Mouse (Mus musculus) urinary bladder, postnatal 14 days (tissue): ENCODE results near the gene Ptpn7.
A peak's percentile ranks its signal among the peaks of the same experiment; 100 is the strongest.

Experiments
- DNase-seq: peaks from one replicate; pipeline ENCODE4 v3.0.0; 2021; ENCODE audit warnings: low spot score

The Ptpn7 gene

DNA sequence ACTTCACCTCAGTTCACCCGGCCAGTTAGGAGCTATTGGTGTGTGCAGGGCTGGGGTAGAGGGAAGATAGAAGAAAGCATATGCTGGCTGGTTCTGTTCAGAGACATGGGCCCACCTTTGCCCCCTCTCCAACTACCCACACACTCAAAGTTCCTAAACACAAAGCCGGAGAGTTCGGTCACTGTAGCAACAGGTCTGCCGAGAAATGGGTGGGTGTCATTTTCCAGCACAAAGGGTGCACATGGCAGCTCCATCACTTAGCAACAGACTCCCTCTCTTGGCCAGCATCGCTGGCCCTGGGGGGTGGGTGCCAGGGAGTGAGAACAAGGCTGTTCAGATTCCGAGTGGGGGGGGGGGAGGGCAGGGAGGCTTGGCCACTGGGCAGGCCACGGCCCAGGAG lies 26.6 kb downstream of the Ptpn7 start:
- no peak for DNase-seq

- DNase-seq: no peak
Observed at GRCm38 (mm10) chr1:135159556-135160123, 27.1 kb downstream of the Ptpn7 start.

- no peak for DNase-seq
Observed at GRCm38 (mm10) chr1:135160411-135161050, 28.0 kb downstream of the Ptpn7 start.

DNA sequence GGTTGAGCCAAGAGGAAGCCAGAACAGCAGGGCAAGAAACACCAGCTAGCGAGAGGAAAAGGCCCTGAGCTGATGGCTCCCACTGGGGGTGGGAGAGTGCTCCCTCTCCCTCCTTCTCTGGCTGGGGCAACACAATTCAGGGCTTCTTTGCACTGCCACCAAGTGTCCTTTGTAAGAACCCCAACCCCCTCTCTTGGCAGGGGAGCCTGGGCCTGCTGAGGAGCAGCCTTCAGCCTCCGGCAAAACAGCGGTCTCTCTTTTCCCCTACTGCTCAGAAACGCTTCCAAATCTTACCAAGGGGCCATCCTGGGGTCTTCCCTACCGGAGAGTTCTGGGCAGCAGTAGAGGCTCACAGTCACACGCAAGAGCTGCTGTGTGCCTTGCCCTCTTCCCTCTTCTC lies 30.2 kb downstream of the Ptpn7 start:
- no peak for DNase-seq

GRCm38 (mm10) chr1:135167435-135167834 lies 34.9 kb downstream of the Ptpn7 start, which contains the start of gene Gpr37l1:
Gene Gpr37l1 (minus strand): TSS chr1:135167681.
- no peak for DNase-seq

DNA sequence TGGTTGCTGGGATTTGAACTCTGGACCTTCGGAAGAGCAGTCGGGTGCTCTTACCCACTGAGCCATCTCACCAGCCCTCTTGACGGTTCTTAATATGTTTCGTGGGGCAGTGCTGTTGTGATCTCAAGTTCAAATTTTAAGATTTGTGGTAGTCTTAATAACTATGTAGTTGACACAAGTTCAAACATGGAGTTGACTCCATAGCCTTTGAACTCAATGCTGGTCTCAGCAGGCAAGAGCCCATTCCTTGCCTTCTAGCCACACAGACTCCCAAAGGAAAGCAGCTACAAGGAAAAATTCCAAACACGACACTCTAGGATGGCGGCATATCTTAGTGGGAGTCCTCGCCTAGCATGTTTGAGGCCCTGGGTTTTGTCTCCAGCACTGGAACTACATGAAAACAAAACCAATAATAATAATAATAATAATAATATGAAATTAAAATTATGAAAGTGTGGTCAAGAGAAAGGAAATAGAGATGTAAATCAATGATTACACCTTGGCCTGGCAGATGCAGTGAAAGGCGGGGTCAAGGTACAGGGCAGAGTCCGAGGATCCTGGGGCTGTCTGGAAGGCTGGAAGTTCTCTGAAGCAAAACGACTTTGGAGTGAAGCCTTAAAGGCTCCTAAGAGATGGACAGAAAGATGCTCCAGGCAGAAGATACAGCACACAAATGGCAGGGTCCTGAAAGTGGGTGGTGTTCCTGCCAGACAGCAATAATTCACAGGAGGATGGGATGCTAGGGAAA lies 36.1 kb downstream of the Ptpn7 start:
- no peak for DNase-seq

GRCm38 (mm10) chr1:135169556-135170224 lies 37.2 kb downstream of the Ptpn7 start:
- DNase-seq: no peak

- DNase-seq: no peak
Observed at GRCm38 (mm10) chr1:135170299-135170698, 37.8 kb downstream of the Ptpn7 start.

DNA sequence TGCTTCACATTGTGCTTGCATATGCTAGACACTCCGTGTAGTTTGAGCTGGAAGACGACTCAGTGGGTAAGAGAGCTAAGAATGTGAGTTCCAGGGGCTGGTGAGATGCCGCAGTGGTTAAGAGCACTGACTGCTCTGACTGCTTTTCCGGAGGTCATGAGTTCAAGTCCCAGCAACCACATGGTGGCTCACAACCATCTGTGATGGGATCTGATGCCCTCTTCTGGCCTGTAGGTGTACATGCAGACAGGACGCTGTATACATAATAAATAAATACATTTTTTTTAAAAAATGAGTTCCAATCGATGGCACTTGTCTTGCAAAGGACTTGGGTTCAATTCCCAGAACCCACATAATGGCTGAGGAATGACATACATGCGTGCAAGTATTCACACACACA lies 38.7 kb downstream of the Ptpn7 start:
- DNase-seq: no peak

- DNase-seq: peak; percentile 74
Observed at GRCm38 (mm10) chr1:135171984-135172383, 39.5 kb downstream of the Ptpn7 start.

- no peak for DNase-seq
Observed at GRCm38 (mm10) chr1:135173311-135173710, 40.8 kb downstream of the Ptpn7 start.

DNA sequence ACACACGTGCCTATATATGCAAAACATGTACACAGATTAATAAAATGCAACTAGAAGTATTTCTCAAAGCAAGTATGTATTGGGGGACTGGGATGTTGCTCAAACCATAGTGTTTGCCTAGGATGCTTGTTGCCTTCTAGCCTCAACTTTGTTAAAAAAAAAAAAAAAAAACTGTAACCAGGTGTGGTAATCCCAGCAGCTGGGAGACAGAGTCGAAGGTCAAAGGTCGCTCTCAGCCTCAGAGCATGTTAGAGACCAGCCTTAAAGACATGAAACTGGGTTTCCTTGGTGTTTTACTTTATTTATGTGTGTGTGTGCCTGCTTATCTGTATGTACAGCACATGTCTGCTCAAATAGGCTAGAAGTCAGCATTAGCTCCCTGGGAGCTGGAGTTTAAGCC lies 42.7 kb downstream of the Ptpn7 start:
- DNase-seq: no peak

DNA sequence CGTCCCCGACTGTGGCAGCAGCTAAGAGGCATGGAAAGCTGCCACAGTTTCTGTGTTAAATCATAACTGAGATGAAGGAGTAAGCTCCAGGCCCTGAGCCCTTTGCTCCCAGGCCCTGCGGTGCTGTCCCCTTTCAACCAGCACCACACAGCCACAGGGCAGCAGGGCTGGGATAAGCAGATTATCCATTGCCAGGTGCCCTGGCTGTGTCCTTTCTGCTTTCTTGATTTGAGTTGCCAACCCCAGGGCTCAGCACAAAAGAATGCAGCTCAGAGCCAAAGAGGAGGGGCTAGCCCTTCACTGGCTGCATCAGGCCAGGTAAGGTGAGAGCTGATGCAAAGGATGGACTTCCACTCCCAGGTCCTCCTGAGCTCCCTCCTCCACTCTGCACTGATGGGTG lies 45.2 kb downstream of the Ptpn7 start:
- no peak for DNase-seq

DNA sequence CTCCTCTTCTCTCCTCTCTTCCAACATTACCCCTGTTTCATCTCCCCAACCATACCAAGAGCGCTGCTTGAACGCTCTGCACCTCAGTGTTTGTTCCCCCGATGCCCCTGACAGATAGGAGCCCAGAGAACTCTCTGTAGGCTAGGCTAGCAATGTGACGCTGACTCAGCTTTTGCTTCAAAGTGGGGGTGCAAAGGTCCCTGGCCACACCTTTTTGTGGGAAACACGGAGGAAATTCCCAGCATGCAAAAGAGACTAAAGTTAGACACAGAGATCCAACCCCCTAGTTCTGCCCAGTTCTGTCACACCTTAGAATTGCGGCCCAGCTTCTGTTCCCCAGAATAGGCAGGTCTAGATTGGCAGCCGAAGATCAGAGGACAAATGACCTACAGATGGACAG lies 46.4 kb downstream of the Ptpn7 start:
- no peak for DNase-seq

GRCm38 (mm10) chr1:135180830-135181229 lies 48.3 kb downstream of the Ptpn7 start:
- DNase-seq: peak; percentile 66

- DNase-seq: no peak
Observed at GRCm38 (mm10) chr1:135181275-135181674, 48.8 kb downstream of the Ptpn7 start.

DNA sequence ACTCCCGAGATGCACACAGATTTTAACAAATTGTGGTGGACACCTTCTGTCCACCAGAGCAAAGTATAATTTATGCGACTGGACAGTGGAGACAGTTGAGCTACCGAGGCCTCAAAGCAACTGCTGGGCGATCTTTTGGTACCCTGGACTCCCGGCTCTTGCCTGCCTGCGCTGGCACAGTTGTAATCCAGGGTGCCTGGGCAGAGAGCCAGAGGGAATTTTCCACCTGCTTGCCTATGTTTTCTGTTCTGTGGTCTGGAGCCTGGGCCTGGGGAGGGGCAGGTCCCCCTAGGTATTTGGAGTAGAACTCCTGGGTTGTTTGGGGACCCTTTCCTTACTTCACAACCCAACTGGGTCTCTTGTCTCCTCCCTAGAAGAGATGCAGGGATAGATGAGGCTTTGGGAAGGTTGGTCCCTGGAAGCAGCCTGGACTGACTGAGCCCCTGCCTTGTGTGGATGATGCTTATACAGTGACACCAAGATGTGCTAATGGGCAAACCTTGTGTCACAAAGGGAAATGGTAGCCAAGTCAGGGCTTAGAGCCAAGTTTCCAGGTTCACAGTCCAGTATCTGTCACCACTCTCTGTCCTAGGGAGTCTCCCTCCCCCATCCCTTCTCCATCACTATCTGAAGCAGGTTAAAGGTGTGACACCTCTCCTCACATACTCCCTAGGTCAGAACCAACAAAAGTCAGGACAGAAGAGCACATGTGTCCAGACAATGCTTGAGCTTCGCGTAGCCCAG lies 49.6 kb downstream of the Ptpn7 start:
- DNase-seq: no peak

DNA sequence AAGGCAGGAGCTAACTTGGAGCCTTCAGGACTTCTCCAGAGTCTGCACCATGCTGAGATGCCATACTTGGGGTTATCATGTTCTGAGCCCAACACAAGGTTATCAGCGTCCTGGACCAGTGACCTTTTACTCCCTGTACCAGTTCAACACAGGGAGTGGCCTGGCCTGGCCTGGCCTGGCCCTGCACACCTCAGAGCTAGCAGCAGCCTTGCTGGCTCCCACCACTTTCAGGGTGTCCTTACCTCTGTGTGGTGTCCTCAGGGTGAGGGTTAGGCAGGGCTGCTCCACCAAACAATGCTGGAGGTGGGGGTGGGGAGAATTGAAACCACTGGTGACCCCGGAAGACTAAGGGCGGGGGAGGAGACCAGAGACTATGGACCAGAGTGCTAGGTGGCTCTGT lies 50.5 kb downstream of the Ptpn7 start:
- no peak for DNase-seq

DNA sequence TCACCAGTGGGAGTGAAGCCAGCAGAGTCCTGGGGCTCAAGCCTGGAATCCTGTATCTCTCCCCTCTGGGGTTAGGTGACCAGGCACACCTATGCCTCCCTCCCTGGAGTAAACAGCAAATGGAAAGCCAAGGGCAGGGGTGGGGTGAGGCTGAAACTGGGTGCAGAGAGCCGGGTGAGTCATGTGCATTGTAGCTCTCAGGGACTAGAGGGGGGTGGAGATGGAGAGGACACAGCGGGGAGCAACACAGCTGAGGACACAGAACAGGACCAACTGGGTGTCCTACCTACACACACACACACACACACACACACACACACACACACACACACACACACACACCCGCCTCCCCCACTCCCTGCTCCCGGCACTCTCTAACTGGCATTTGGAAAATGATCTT lies 50.9 kb downstream of the Ptpn7 start:
- peak; percentile 77 for DNase-seq

DNA sequence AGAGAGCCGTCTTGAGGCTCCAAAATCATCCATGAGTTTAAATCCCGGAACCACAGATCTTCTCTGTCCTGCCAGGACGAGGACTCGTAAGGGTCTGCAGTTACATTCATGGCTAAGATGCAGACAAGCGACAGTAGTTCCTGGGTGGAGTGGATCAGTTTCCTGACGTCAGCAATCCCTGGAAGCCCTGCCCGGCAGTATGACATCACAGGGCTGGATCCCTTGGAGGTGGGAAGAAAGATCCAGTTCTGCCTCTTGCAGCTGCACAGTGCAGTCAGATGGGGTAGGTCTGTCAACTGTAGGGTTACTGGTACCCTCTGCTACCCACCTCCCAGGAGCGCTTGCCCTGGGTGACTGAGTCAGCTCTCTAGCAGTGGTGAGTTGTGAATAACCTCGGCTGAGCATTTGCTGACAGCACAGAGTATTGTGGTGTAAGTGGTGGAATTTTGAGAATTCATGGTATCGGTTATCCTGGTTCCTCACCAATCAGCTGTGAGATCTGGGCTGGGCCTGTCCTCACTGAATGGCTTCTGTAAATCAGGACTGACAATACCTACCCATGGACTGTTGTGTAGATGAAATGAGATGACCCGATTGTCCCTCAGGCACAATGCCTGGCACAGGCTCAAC lies 51.6 kb downstream of the Ptpn7 start:
- DNase-seq: no peak

GRCm38 (mm10) chr1:135185936-135186335 lies 53.4 kb downstream of the Ptpn7 start:
- DNase-seq: no peak

DNA sequence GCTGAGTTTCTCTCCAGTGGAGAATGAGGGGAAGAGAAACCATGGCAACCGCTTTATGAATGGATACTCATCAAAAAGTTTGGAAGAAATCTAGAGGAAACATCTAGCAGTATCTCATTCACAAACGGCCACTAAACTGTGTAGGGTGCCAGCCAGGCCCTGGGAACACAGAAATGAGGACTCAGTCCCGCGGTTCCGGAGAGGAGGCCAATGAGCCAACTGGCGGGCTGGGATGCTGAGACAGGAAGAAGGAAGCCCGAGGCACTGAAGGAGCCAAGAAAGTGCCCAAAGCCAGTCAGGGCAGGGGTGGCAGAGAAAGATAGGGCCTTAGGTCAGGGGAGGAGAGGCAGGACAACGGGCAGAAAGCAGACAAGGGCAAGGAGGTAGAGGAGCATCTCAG lies 53.9 kb downstream of the Ptpn7 start:
- DNase-seq: no peak
